11 mouse cellular contexts compared by ENCODE assay signal in the genomic region with DNA sequence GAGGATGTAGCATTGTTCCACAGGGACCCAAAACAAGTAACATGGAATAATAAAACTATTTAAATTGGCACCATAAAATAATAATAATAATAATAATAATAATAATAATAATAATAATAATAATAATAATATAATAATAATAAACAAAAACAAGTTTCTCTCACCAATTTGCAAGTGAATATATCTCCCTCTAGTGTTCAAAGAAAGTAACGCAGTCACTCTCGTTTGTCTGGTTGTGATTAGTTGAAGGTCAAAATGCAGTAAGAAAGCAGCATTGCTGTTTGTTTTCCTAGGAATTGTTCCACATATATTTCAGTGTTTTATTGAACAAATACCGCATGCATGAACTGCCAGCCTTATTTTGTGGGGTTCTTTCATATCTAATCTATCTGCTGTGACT. TPM values are rescaled to one million over a fixed set of nuclear protein-coding genes. Genes with fewer than 3 reads are reported as not detected.
DNase-seq lines count a peak whose midpoint lies in the region; ATAC-seq and TF ChIP-seq lines count a peak whose summit lies in the region.
"Not testable (repeated sequence)": the region's sequence is repeated elsewhere in the genome, so short reads cannot be mapped to it uniquely, and the experiment has no call there.
"Had no signal": no experiment of that assay in that cellular context is flagged by ENCODE, and none has a peak within 500 bp of the region (broad histone marks: within the 10 kb centered on the region; RNA-seq: fewer than 3 reads in every experiment).

No protein-coding gene starts in this region.

- TF ChIP-seq POLR2A in MEL (IDR thresholded peaks at IDR 0.05; ENCODE audit: control insufficient read depth in 1 of 2, insufficient read depth in 1 of 2, low read depth in 1 of 2, low read length in 2 of 2, poor library complexity in 1 of 2), result not testable (repeated sequence)

- peak; percentile 41 for DNase-seq in 416B (ENCODE audit: low read depth)
- peak; percentile 45 for DNase-seq in MEL (ENCODE audit: low read depth, low spot score)
- peak; percentile 53 for DNase-seq in brain, adult 2 months (ENCODE audit: low read depth, low spot score)
- DNase-seq in embryo, embryonic 11.5 days (ENCODE audit: low read depth, low spot score), result peak; percentile 40
- DNase-seq in gastrocnemius, adult 2 months; liver, postnatal 0 days: not testable (repeated sequence)
- peak; percentile 10 for DNase-seq in naive thymus-derived CD4-positive, alpha-beta T cell, adult 2 months (ENCODE audit: low read depth)

- not testable (repeated sequence) for H3K9ac ChIP-seq in MEL (ENCODE audit: control insufficient read depth, low read depth, low read length, poor library complexity, severe bottlenecking); intestine, postnatal 0 days (ENCODE audit: low read depth, low read length); liver, postnatal 0 days (replicated peaks)

- peak; percentile 18; the same call in 1 of the 2 replicates for TF ChIP-seq RAD21 in MEL (IDR thresholded peaks at IDR 0.05; ENCODE audit: low read depth, low read length)

- not testable (repeated sequence) for H3K79me2 ChIP-seq in MEL (ENCODE audit: control insufficient read depth, insufficient read depth, low read length, poor library complexity)

- not testable (repeated sequence) for H3K27ac ChIP-seq in MEL (ENCODE audit: control insufficient read depth, low read depth, low read length); gastrocnemius, adult 2 months; intestine, postnatal 0 days (ENCODE audit: low read depth, low read length); liver, postnatal 0 days (ENCODE audit: low read depth)

- TF ChIP-seq CTCF in MEL (IDR thresholded peaks at IDR 0.05 in 2 of 3, conservative IDR thresholded peaks at IDR 0.05 in 1 of 3; ENCODE audit: control insufficient read depth in 1 of 3, insufficient read depth in 1 of 3, low read depth in 2 of 3, low read length in 3 of 3, poor library complexity in 1 of 3, severe bottlenecking in 1 of 3), result peak in 2 of 3 experiments; percentile 26 to 28; a peak in 3 of 6 replicates
- TF ChIP-seq CTCF in gastrocnemius, adult 2 months (IDR thresholded peaks at IDR 0.05), result peak; percentile 62
- peak; percentile 62 for TF ChIP-seq CTCF in intestine, postnatal 0 days (IDR thresholded peaks at IDR 0.05; ENCODE audit: low read depth)
- TF ChIP-seq CTCF in liver, postnatal 0 days (IDR thresholded peaks at IDR 0.05; ENCODE audit: low read depth), result peak; percentile 55

- H3K4me2 ChIP-seq in intestine, postnatal 0 days (replicated peaks; ENCODE audit: low read depth); liver, postnatal 0 days (ENCODE audit: low read depth, low read length): not testable (repeated sequence)

- H3K4me1 ChIP-seq in MEL (ENCODE audit: control insufficient read depth in 1 of 2, insufficient read depth in 2 of 2, low read length in 2 of 2); intestine, postnatal 0 days (replicated peaks; ENCODE audit: control insufficient read depth, insufficient read depth, low read length); liver, postnatal 0 days (ENCODE audit: insufficient read depth): not testable (repeated sequence)

- H3K9me3 ChIP-seq in MEL (replicated peaks; ENCODE audit: insufficient read depth, low read length); intestine, postnatal 0 days (ENCODE audit: control insufficient read depth); liver, postnatal 0 days (ENCODE audit: low read length): not testable (repeated sequence)

- intact Hi-C loops in gastrocnemius, adult 2 months (cut with DNase I), result not testable (repeated sequence)

- H3K27me3 ChIP-seq in MEL (ENCODE audit: control insufficient read depth in 1 of 2, insufficient read depth in 2 of 2, low read length in 2 of 2); intestine, postnatal 0 days (replicated peaks; ENCODE audit: control insufficient read depth, insufficient read depth, low read length); liver, postnatal 0 days (ENCODE audit: insufficient read depth, low read length): not testable (repeated sequence)

- not testable (repeated sequence) for ATAC-seq in intestine, postnatal 0 days; liver, postnatal 0 days

- TF ChIP-seq EP300 in MEL (IDR thresholded peaks at IDR 0.05; ENCODE audit: low read depth in 1 of 2, low read length in 2 of 2); liver, postnatal 0 days (IDR thresholded peaks at IDR 0.05; ENCODE audit: low read depth): not testable (repeated sequence)

- WGBS in intestine, postnatal 0 days, result 17% methylated on average over 3 of the region's 3 CpGs
- 16% methylated on average over 3 of the region's 3 CpGs for WGBS in liver, postnatal 0 days (ENCODE audit: insufficient replicate concordance)

- not testable (repeated sequence) for H3K36me3 ChIP-seq in MEL (ENCODE audit: control insufficient read depth in 1 of 2, insufficient read depth in 2 of 2, low read length in 2 of 2); intestine, postnatal 0 days (ENCODE audit: control insufficient read depth, insufficient read depth); liver, postnatal 0 days (replicated peaks; ENCODE audit: insufficient read depth, low read length)

- not testable (repeated sequence) for H3K4me3 ChIP-seq in MEL (ENCODE audit: control insufficient read depth in 1 of 2, insufficient read depth in 1 of 2, low read depth in 2 of 2, low read length in 2 of 2); gastrocnemius, adult 2 months; intestine, postnatal 0 days (ENCODE audit: low read depth, low read length); liver, postnatal 0 days (ENCODE audit: low read depth, low read length)

TF ChIP-seq in MEL, 35 proteins besides CTCF, POLR2A, EP300 and RAD21:
- peak; percentile 18; the same call in 1 of the 2 replicates for TF ChIP-seq SMC3 (IDR thresholded peaks at IDR 0.05; ENCODE audit: low read depth, low read length)

RNA-seq across cellular contexts. Expression of a gene that starts 8.4 kb away (rescaled TPM):
- total RNA-seq in MEL (2012; rRNA removed), result under 0.01 TPM in 1 of 2 replicates, not detected in the other
- polyA plus RNA-seq in MEL (2012; ENCODE audit: insufficient read depth in 1 of 2, insufficient read length in 2 of 2, low read depth in 1 of 2, low replicate concordance in 2 of 2, missing spikeins in 1 of 2), result under 1 TPM in 1 of 2 experiments, not detected in 1; 0.01 TPM
- under 1 TPM in 1 of 2 experiments, not detected in 1; 0.22 TPM for total RNA-seq in gastrocnemius, adult 2 months (2021)
- not detected in 2 replicates for polyA plus RNA-seq in intestine, postnatal 0 days (2015; fragmentation: Nextera tagmentation; extraction: Ambion mirVana)
- polyA plus RNA-seq in liver, postnatal 0 days (2015; fragmentation: Nextera tagmentation; extraction: Ambion mirVana), result not detected in 2 replicates
- total RNA-seq: heart, postnatal 25 days; megakaryocyte progenitor cell, adult 5-6 weeks had no signal
- polyA plus RNA-seq: large intestine, adult 2 months had no signal
